Mouse (Mus musculus): Measurements from ENCODE around the gene Slc24a3.

DNA sequence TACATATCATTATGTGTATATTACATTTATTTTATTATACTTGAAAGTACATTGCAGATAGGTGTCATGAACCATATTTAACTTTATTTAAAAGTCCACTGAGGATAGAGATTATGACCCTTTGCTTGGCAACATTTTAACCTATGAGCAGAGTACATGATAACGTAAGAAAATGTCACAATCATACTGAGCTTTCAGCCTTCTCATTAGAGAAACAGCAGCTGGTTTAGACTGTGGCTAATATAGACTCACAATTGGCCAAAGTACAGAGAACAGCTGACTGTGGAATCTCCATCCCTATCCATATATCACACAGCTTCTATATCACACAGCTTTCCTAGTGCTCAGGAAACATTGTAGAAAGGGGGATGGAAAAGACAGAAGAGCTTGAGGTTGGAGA, 111.8 kb downstream of the Slc24a3 start:
- TF ChIP-seq CTCF (IDR thresholded peaks at IDR 0.05; ENCODE audit: low read depth, low read length): no peak
- no peak for TF ChIP-seq POLR2A (IDR thresholded peaks at IDR 0.05; ENCODE audit: extremely low read depth, insufficient read depth, low read length)

All from liver, adult 2 months (tissue).